Mouse (Mus musculus): ENCODE measurements at regions not wholly inside any gene's neighbourhood (a gene's known extent, or its start where the extent isn't known, plus 50 kb on each side); places are given as distances from the start of the nearest gene placed in this dataset.

- TF ChIP-seq CTCF (IDR thresholded peaks at IDR 0.05; ENCODE audit: borderline replicate concordance, insufficient read depth, low read depth, low read length) (no peak), POLR2A (IDR thresholded peaks at IDR 0.05; ENCODE audit: borderline replicate concordance, insufficient read depth, low read length) (no peak)
These were observed 63.5 kb downstream of the Cox18 start for GRCm38 (mm10) chr5:90160281-90160680.
